Mouse (Mus musculus): ENCODE results near the gene Mymx. TPM values are rescaled to one million over a fixed set of nuclear protein-coding genes. Genes with fewer than 3 reads are reported as not detected.

Gene Mymx
- polyA plus RNA-seq, 1 experiment = not detected

- Histone ChIP-seq H3K27ac (replicated peaks; ENCODE audit: low read depth, low read length) (no peak overlapping the region), H3K4me1 (ENCODE audit: control insufficient read depth, insufficient read depth, insufficient read length, low read length) (peaks cover 48% of the 10 kb centered on the region)
These were observed 15.5 kb downstream of the Mymx start for GRCm38 (mm10) chr17:45586449-45586837.

GRCm38 (mm10) chr17:45585725-45586448, 16.0 kb downstream of the Mymx start:
- peaks cover 43% of the 10 kb centered on the region for H3K4me1 ChIP-seq (ENCODE audit: control insufficient read depth, insufficient read depth, insufficient read length, low read length)
- no peak overlapping the region for H3K4me3 ChIP-seq (ENCODE audit: insufficient read depth, low read depth, low read length)
- H3K27ac ChIP-seq (replicated peaks; ENCODE audit: low read depth, low read length) = peak overlapping the region; percentile 87

More at GRCm38 (mm10) chr17:45586449-45586837, 15.5 kb downstream of the Mymx start:
- no peak overlapping the region for H3K4me3 ChIP-seq (ENCODE audit: insufficient read depth, low read depth, low read length)

- no peak overlapping the region for H3K4me3 ChIP-seq (ENCODE audit: insufficient read depth, low read depth, low read length)
These were observed 16.8 kb downstream of the Mymx start for GRCm38 (mm10) chr17:45584939-45585678.

GRCm38 (mm10) chr17:45584096-45584896, 17.6 kb downstream of the Mymx start:
- H3K4me3 ChIP-seq (ENCODE audit: insufficient read depth, low read depth, low read length) = no peak overlapping the region
- H3K4me1 ChIP-seq (ENCODE audit: control insufficient read depth, insufficient read depth, insufficient read length, low read length) = peaks cover 35% of the 10 kb centered on the region
- H3K27ac ChIP-seq (replicated peaks; ENCODE audit: low read depth, low read length) = peak overlapping the region; percentile 87

More at GRCm38 (mm10) chr17:45584939-45585678, 16.8 kb downstream of the Mymx start:
- H3K4me1 ChIP-seq (ENCODE audit: control insufficient read depth, insufficient read depth, insufficient read length, low read length) = peaks cover 39% of the 10 kb centered on the region
- peak overlapping the region; percentile 87 for H3K27ac ChIP-seq (replicated peaks; ENCODE audit: low read depth, low read length)

GRCm38 (mm10) chr17:45582715-45583355, 19.1 kb downstream of the Mymx start:
- Histone ChIP-seq H3K4me3 (ENCODE audit: insufficient read depth, low read depth, low read length) (no peak overlapping the region), H3K4me1 (ENCODE audit: control insufficient read depth, insufficient read depth, insufficient read length, low read length) (peaks cover 28% of the 10 kb centered on the region), H3K27ac (replicated peaks; ENCODE audit: low read depth, low read length) (peak overlapping the region; percentile 41)

- Histone ChIP-seq H3K4me3 (ENCODE audit: insufficient read depth, low read depth, low read length) (no peak overlapping the region), H3K4me1 (ENCODE audit: control insufficient read depth, insufficient read depth, insufficient read length, low read length) (peaks cover 28% of the 10 kb centered on the region), H3K27ac (replicated peaks; ENCODE audit: low read depth, low read length) (no peak overlapping the region)
These were observed 19.7 kb downstream of the Mymx start for GRCm38 (mm10) chr17:45582188-45582587.

- no peak overlapping the region for H3K27ac ChIP-seq (replicated peaks; ENCODE audit: low read depth, low read length)
- H3K4me3 ChIP-seq (ENCODE audit: insufficient read depth, low read depth, low read length) = no peak overlapping the region
- peaks cover 28% of the 10 kb centered on the region for H3K4me1 ChIP-seq (ENCODE audit: control insufficient read depth, insufficient read depth, insufficient read length, low read length)
These were observed 20.3 kb downstream of the Mymx start for GRCm38 (mm10) chr17:45581567-45581983.

GRCm38 (mm10) chr17:45580958-45581477, 20.9 kb downstream of the Mymx start:
- Histone ChIP-seq H3K4me3 (ENCODE audit: insufficient read depth, low read depth, low read length) (no peak overlapping the region), H3K27ac (replicated peaks; ENCODE audit: low read depth, low read length) (peak overlapping the region; percentile 43), H3K4me1 (ENCODE audit: control insufficient read depth, insufficient read depth, insufficient read length, low read length) (peaks cover 25% of the 10 kb centered on the region)

GRCm38 (mm10) chr17:45579554-45579953, 22.3 kb downstream of the Mymx start:
- Histone ChIP-seq H3K4me3 (ENCODE audit: insufficient read depth, low read depth, low read length) (no peak overlapping the region), H3K27ac (replicated peaks; ENCODE audit: low read depth, low read length) (no peak overlapping the region), H3K4me1 (ENCODE audit: control insufficient read depth, insufficient read depth, insufficient read length, low read length) (peaks cover 13% of the 10 kb centered on the region)

- no peak overlapping the region for H3K4me3 ChIP-seq (ENCODE audit: insufficient read depth, low read depth, low read length)
- H3K27ac ChIP-seq (replicated peaks; ENCODE audit: low read depth, low read length) = no peak overlapping the region
- H3K4me1 ChIP-seq (ENCODE audit: control insufficient read depth, insufficient read depth, insufficient read length, low read length) = peaks cover 13% of the 10 kb centered on the region
These were observed 23.1 kb downstream of the Mymx start for GRCm38 (mm10) chr17:45578843-45579242.

GRCm38 (mm10) chr17:45578242-45578641, 23.7 kb downstream of the Mymx start:
- Histone ChIP-seq H3K4me1 (ENCODE audit: control insufficient read depth, insufficient read depth, insufficient read length, low read length) (peaks cover 10% of the 10 kb centered on the region), H3K27ac (replicated peaks; ENCODE audit: low read depth, low read length) (no peak overlapping the region), H3K4me3 (ENCODE audit: insufficient read depth, low read depth, low read length) (no peak overlapping the region)

- H3K4me3 ChIP-seq (ENCODE audit: insufficient read depth, low read depth, low read length) = no peak overlapping the region
These were observed 26.6 kb downstream of the Mymx start for GRCm38 (mm10) chr17:45575123-45575897.

GRCm38 (mm10) chr17:45574129-45574761, 27.7 kb downstream of the Mymx start:
- peak overlapping the region; percentile 98 for H3K4me3 ChIP-seq (ENCODE audit: insufficient read depth, low read depth, low read length)

More at GRCm38 (mm10) chr17:45575123-45575897, 26.6 kb downstream of the Mymx start:
- H3K4me1 ChIP-seq (ENCODE audit: control insufficient read depth, insufficient read depth, insufficient read length, low read length) = peaks cover 4% of the 10 kb centered on the region; the same call in 1 of the 2 replicates
- no peak overlapping the region for H3K27ac ChIP-seq (replicated peaks; ENCODE audit: low read depth, low read length)

More at GRCm38 (mm10) chr17:45574129-45574761, 27.7 kb downstream of the Mymx start:
- H3K4me1 ChIP-seq (ENCODE audit: control insufficient read depth, insufficient read depth, insufficient read length, low read length) = peaks cover 4% of the 10 kb centered on the region; the same call in 1 of the 2 replicates
- H3K27ac ChIP-seq (replicated peaks; ENCODE audit: low read depth, low read length) = peak overlapping the region; percentile 100

All from brown adipose tissue, adult 24 weeks (tissue).